Mouse (Mus musculus) adrenal gland, adult (tissue): ENCODE measurements around the gene Paqr9.

Experiments
- DNase-seq, 2 experiments: peaks; one replicate each; pipeline ENCODE4 v3.0.0; 2022 to 2023; ENCODE audit warnings: low spot score in 1 of 2; ENCODE audit not compliant: inconsistent age in 2 of 2

Gene Paqr9

GRCm38 (mm10) chr9:95544598-95544997 is 14.9 kb upstream of the Paqr9 start:
- no peak for DNase-seq

GRCm38 (mm10) chr9:95546679-95547078 is 12.8 kb upstream of the Paqr9 start:
- peak in 1 of 2 experiments; percentile 49 for DNase-seq

GRCm38 (mm10) chr9:95549626-95550411 is 9.6 kb upstream of the Paqr9 start:
- DNase-seq, result peak in 1 of 2 experiments; percentile 60

GRCm38 (mm10) chr9:95550856-95551774 is 8.3 kb upstream of the Paqr9 start:
- DNase-seq, result no peak

- no peak for DNase-seq
Measured at GRCm38 (mm10) chr9:95552175-95552705, 7.2 kb upstream of the Paqr9 start.

GRCm38 (mm10) chr9:95554231-95555221 is 4.9 kb upstream of the Paqr9 start:
- no peak for DNase-seq

- DNase-seq, result no peak
Measured at GRCm38 (mm10) chr9:95555233-95555740, 4.2 kb upstream of the Paqr9 start.

- no peak for DNase-seq
Measured at GRCm38 (mm10) chr9:95556067-95556512, 3.4 kb upstream of the Paqr9 start.

GRCm38 (mm10) chr9:95557722-95558121 is 1.7 kb upstream of the Paqr9 start:
- DNase-seq, result no peak

- no peak for DNase-seq
Measured at GRCm38 (mm10) chr9:95558726-95559058, 765 bp upstream of the Paqr9 start.

- DNase-seq, result peak in 1 of 2 experiments; percentile 71
Measured at GRCm38 (mm10) chr9:95559936-95560735, 679 bp downstream of the Paqr9 start.

- DNase-seq, result no peak
Measured at GRCm38 (mm10) chr9:95564047-95564446, 4.6 kb downstream of the Paqr9 start.

GRCm38 (mm10) chr9:95566394-95566793 is 6.9 kb downstream of the Paqr9 start:
- DNase-seq, result no peak

- DNase-seq, result no peak
Measured at GRCm38 (mm10) chr9:95566931-95567330, 7.5 kb downstream of the Paqr9 start.

GRCm38 (mm10) chr9:95569249-95569648 is 9.8 kb downstream of the Paqr9 start:
- DNase-seq, result no peak

- DNase-seq, result no peak
Measured at GRCm38 (mm10) chr9:95569966-95570365, 10.5 kb downstream of the Paqr9 start.

- no peak for DNase-seq
Measured at GRCm38 (mm10) chr9:95570604-95571003, 11.1 kb downstream of the Paqr9 start.

- no peak for DNase-seq
Measured at GRCm38 (mm10) chr9:95571494-95571893, 12.0 kb downstream of the Paqr9 start.

GRCm38 (mm10) chr9:95572558-95572957 is 13.1 kb downstream of the Paqr9 start:
- no peak for DNase-seq
